Mouse (Mus musculus) lung, postnatal 14 days (tissue): ENCODE results near the gene Macrod2.

Source experiments
- DNase-seq: peaks from one replicate; pipeline ENCODE4 v3.0.0; 2021

Gene Macrod2

DNA sequence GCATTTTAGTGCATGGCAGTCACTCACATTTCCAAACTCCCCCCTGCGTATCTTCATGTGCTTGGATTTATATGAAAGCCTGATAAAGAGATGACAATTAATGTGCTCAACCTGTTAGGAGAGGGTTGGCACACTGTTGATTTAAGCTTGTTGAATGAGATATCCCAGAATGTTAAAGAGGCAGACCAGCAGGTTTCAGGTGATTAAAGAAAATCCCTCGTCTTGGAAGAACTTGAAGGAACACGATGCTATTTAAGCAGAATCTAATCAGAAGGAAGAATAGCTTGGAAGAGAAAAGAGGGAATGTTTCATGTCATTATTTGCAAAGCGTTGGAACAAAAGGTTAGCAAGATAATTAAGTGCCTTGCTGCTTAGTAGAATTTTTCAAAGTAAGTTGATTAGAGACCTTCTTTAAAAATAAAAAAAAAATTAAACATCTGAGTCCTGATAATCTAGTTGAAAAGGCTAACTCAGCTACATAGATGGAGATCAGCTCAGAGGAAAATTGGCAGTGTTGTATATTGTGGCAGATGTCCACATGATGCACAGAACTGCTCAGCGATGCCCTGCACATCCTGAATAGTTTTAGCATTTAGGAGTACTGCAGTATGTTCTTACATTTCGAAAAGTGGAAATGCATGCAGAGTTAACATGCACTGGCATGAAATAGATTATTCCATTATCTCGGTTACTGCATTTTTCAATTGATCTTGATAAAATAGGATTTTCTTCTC is 518.7 kb downstream of the Macrod2 start:
- DNase-seq = no peak

DNA sequence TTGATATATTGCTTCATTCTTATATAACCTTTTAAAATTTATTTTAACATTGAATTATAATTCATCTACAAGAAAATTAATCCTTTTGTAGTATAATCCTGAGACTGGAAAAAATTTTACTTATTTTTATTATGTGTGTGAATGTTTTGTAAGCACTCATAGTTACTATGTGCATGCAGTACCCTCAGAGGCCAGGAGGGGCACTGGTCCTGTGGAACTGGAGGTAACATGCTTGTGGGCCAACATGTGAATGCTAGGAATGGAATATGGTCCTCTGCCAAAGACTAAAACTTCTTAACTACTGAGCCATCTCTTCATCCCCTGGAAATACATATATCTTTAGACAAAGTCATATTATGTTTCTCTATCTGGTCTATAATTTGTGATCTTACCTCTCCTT is 531.8 kb downstream of the Macrod2 start:
- DNase-seq = no peak

DNA sequence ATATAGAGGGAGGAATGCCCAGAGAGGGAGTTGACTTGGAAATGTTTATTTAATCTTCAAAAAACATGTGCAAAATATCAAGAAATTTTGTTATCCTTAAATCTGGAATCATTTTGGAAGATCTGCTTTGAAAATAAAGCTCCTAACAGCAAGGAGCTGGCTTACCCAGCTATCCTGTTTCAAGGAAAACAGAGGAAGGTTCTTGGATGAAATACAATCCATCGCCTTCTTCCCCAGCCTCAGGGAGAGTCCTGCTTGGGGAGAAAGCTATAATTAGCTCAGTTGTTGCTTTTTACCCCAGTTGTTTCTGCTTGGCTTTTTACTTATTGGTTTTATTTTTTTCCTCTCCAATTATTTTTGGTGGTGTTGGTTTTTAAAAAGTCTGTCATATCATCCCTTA is 539.4 kb downstream of the Macrod2 start:
- no peak for DNase-seq

DNA sequence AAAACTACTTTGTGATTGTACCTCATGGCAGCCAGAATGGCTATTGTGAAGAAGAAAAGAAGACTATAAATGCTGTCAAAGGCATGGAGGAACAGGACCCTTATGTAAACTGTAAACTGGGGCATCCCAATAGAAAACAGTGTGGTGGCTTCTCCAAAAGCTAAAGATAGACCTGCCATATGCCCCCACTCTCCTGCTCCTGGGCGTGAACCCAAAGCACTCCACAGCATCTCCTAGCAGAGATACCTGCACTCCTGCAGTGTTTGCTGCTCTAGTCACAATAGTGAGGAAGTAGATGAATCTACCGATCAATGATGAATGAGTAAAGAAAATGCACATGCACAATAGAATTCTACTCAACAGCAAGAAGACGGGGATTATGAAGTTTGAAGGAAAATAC is 554.4 kb downstream of the Macrod2 start:
- DNase-seq = no peak

DNA sequence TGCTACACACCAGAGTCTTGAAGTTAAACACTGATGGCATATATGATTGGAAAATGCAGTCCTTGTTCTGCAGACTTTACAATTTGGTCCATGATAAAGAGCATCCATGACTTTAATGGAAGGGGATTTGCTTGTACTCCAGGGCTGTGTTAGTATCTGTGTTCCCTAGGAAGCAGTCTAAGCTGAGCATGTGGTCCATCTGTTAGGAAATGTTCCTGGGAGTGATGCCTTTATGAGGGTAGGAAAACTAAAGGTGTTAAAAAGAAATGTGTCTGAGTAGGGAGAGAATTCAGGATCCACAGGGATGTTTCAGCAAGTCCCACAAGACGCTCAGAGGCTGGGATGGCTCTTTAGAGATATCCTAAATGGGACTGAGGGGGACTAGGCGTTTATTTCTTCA is 564.1 kb downstream of the Macrod2 start:
- no peak for DNase-seq

- no peak for DNase-seq
These were observed 575.1 kb downstream of the Macrod2 start for GRCm38 (mm10) chr2:140970181-140970580.

DNA sequence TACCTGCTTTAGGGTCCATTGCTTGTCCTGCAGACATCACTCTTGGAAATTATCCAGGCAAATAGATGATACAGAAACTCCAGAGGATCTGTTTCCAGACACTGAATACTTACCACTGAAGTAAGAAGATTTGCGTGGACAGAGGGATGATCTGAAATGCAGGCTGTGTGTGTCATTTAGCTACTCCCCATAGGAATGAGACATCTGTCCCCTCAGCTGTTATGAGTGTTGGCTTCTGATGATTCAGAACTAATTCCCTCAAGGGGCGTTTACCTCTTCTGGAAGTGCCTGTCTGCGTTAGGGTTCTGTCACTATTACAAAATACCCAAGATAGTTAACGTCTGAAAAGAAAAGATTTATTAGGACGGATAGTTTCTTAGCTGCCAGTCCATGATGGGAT is 576.7 kb downstream of the Macrod2 start:
- DNase-seq = no peak

DNA sequence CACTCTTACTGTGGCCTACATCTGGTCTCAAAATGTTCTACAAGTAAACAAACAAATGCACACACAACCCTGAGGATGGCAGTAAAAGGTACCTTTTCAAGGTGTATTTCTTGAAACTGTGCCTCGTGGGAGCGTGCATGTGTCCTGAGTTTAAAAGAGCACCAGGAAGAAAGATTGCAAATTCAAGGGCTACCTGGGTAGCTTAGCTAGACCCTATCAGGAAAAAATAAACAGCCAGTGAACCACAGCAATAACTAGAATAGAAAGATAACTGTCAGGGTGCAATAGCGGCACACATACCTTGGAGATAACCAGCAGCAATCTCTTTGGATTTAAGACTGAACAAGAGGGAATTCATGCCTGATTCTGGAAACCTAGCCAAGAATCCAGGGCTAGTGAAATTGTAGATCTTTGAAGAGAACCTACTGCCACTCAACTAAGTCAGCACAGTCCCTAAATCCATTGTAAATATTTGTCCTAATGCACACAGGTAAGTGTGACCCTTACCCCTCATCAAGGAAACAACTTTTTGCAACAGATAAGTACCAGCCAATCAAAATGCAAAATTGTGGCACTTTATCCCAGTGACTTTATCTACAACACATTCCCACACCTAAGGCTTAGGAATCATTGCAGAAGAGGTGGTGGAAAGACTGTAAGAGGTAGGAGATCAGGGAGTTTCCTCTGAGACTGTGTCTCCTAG is 590.7 kb downstream of the Macrod2 start:
- no peak for DNase-seq

- no peak for DNase-seq
These were observed 608.7 kb downstream of the Macrod2 start for GRCm38 (mm10) chr2:141003846-141004245.

GRCm38 (mm10) chr2:141004326-141004725 is 609.2 kb downstream of the Macrod2 start:
- no peak for DNase-seq

GRCm38 (mm10) chr2:141005616-141006015 is 610.5 kb downstream of the Macrod2 start:
- no peak for DNase-seq

DNA sequence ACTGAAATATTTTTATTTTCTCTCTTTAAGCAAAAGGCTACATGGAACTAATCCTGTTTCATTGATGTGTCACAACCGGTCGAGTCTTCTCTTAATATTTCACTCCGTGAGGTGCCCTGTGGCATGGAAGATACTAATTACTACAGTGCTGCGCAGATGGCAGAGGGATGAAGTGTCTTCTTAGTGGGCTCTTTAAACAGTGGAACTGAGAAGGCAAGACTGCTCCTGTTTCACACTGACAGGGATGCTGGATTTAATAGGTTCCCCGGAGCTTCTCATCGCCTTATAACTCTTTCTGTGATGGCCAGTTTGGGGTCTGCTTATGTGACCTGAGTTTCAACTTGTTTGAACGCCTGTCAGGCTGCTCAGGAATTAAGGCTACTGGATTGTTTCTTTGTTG is 612.6 kb downstream of the Macrod2 start:
- DNase-seq = no peak

GRCm38 (mm10) chr2:141008458-141008857 is 613.3 kb downstream of the Macrod2 start:
- DNase-seq = no peak

- no peak for DNase-seq
These were observed 618.5 kb downstream of the Macrod2 start for GRCm38 (mm10) chr2:141013443-141014165.

- DNase-seq = no peak
These were observed 627.9 kb downstream of the Macrod2 start for GRCm38 (mm10) chr2:141022971-141023370.

- no peak for DNase-seq
These were observed 628.8 kb downstream of the Macrod2 start for GRCm38 (mm10) chr2:141023916-141024315.

DNA sequence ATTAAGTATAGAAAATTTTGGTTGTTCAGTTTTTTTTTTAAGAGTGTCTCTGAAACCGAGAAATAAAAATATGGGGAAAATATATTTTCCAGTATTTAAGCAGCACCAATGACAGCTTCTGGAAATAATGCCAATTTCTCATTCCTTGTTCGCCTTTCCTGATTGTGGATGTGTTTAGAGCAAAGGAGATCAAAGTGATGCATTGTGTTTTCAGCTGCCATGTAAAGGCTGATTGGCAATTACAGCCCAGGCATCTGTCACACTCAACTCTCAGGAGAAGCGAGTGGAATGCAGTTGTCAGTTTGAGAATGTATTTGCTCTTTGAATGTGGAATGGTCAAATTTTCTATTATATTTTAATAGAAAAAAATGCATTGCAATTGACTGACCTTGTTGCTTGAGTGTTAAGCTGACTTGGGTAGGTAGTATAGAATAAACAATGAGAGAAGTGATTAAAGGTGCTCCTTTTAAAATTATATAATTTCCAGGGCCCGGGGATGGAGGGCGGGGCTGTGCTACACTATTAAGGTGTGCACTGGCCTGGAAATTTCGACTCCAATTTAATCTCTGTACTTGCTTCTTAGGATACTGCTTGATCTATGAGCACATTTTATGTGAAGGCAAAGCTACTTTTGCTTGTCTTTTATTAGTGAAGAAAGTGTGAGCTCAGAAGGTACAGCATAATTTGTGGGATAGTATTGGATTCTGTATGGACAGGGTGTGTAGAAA is 629.4 kb downstream of the Macrod2 start:
- no peak for DNase-seq

- DNase-seq = no peak
These were observed 661.8 kb downstream of the Macrod2 start for GRCm38 (mm10) chr2:141056685-141057454.

GRCm38 (mm10) chr2:141057455-141057833 is 662.3 kb downstream of the Macrod2 start:
- DNase-seq = no peak

DNA sequence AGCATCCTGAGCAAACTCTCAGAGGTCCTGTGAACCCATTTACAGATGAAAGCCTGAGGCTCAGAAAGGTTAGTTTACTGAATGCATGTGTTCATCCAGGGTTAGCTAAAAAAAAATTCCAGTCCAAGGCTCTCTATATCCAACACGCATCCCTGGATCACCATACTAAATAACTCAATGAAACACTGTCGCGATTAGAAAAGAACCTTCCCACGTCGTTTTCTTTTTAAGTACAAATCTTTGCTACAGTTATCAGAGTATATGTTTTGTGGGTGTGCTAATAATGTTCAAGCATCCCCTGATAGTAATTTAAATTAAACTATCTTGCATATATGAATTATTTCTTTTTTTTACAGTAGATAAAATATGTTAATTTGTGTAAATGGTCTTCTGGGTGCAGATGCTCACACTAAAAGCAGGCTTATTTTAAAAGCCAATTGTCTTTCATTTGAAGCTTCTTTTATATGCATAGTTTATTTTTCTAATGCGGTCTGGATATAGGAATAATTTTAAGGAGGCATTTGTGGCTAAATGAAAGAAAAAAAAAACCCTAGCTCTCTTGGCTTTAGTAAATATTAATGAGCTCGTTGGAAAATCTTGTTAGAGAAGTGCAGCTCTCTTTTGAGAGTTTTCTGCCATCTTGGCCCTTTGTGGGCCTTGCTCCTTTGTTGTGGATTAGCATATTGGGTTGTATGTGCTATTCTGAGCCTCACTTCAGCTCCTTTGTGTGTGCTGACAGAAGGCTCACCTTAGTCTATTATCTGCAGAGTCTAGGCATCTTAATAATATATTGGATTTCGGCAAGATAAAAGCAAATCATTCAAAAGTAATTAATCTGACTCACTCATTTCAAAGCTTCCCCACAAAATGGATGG is 679.1 kb downstream of the Macrod2 start:
- DNase-seq = no peak

- no peak for DNase-seq
These were observed 683.1 kb downstream of the Macrod2 start for GRCm38 (mm10) chr2:141078221-141078620.
